Mouse (Mus musculus) central nervous system, embryonic 18 days (tissue): ENCODE results near the gene Gm8212. TPM values are rescaled to one million over a fixed set of nuclear protein-coding genes. Genes with fewer than 3 reads are reported as not detected.

Source experiments
- polyA plus RNA-seq: library from polyadenylated mRNA; depleted of rRNA; stranded (reverse); fragments of >200 nt; gene quantifications from 2 replicates; pipeline ENCODE4 v1.2.3, GENCODE M21; 2012; rRNA removed

Gm8212 gene
- polyA plus RNA-seq, result not detected in 2 replicates

DNA sequence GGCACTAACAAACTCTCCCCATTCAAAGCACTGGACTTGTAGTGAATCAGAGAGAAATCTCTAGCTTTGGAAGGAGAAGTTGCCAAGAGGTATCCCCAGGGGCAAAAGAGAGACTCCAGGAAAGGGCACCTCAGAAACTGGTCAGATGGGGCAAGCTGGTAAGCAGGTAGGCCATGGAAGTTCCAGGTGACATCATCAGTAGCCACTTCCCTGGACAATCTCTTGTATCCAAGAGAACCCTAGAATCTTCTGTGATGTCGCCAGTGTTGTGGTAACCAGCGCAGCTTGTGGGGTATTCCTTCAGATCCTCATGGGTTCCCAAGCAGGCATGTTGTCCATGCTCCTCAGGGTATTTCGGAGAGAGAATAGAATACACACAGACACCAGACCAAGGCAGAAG is at the start of gene Gm8212:
Gene Gm8212, plus strand, starts transcription at position 301 of the 400 bp plus-strand sequence.

DNA sequence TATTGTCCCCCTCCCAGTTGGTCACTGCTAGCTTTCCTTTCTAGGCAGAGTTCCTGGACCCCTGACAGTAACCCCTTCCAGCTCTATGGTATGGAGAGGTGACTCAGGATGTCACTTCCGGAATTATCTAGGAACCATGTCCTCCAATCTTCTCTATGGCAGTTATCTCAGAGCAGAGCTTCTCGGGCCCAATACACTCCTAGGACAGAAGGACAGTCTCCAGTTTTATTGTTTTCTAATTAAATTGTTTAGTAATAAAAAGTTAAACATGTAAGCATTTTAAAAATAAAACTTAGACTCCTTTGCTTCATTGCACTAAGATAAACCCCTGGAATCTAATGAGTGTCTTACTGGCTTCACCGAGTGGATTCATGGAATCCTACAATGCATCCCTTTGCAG is 15.7 kb downstream of the Gm8212 start, which contains the start of gene 4930503E14Rik:
Gene 4930503E14Rik, minus strand, starts transcription at position 101 of the 400 bp plus-strand sequence.

Other genes starting within 250 kb of the Gm8212 start
- gene Ang5, start 240.6 kb upstream of the Gm8212 start, polyA plus RNA-seq, result not detected in 2 replicates
- not detected in 2 replicates for gene Ang6, start 195.4 kb upstream of the Gm8212 start, polyA plus RNA-seq
- gene Ear2, start 95.0 kb upstream of the Gm8212 start, polyA plus RNA-seq, result 0.13 TPM in 1 of 2 replicates, not detected in the other
- not detected in 2 replicates for gene Gm3327, start 73.8 kb upstream of the Gm8212 start, polyA plus RNA-seq
- gene 4930503E14Rik, start 15.6 kb downstream of the Gm8212 start, polyA plus RNA-seq, result not detected in 2 replicates
- gene Gm8220, start 87.9 kb downstream of the Gm8212 start, polyA plus RNA-seq, result not detected in 2 replicates
- not detected in 2 replicates for gene Gm5930, start 140.9 kb downstream of the Gm8212 start, polyA plus RNA-seq
- gene Gm8229, start 167.7 kb downstream of the Gm8212 start, polyA plus RNA-seq, result not detected in 2 replicates
- not detected in 2 replicates for gene Gm3371, start 213.0 kb downstream of the Gm8212 start, polyA plus RNA-seq
- gene Gm8232, start 236.0 kb downstream of the Gm8212 start, polyA plus RNA-seq, result not detected in 2 replicates